Mouse (Mus musculus) induced T-regulatory cell, adult 2 months (primary cell): ENCODE measurements at regions not wholly inside any gene's neighbourhood (a gene's known extent, or its start where the extent isn't known, plus 50 kb on each side); places are given as distances from the start of the nearest gene placed in this dataset.

Source experiments
- DNase-seq: peaks from one replicate; pipeline ENCODE4 v3.0.0-alpha.2; 2012; ENCODE audit warnings: low read depth

GRCm38 (mm10) chr8:49946919-49947612 is 1103.3 kb upstream of the Tenm3 start:
- DNase-seq: peak; percentile 0

DNA sequence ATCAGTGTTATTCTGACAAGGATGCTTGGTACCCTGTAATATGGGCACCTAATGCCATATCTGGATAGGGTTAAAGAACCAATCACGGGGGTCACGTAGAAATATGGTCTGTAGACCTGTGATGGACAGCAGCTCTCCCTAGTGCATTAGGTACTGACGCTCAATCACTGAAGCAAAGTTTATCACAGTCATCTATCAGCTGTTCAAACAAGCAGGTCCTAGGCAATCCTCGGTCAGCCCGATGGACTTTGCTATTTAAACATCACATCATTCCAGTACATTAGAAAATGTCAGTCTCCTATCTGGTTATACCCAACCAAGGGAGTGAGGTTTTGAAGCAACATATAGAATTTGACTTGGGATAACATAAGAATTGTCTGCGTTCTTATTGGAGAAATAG is 1088.4 kb upstream of the Tenm3 start:
- no peak for DNase-seq

GRCm38 (mm10) chr8:49926402-49927172 is 1082.8 kb upstream of the Tenm3 start:
- DNase-seq: no peak

- DNase-seq: no peak
Measured at GRCm38 (mm10) chr8:49905099-49905498, 1061.3 kb upstream of the Tenm3 start.

GRCm38 (mm10) chr8:49902032-49902431 is 1058.3 kb upstream of the Tenm3 start:
- no peak for DNase-seq

- DNase-seq: no peak
Measured at GRCm38 (mm10) chr8:49901601-49902000, 1057.8 kb upstream of the Tenm3 start.
